Mouse (Mus musculus): Measurements from ENCODE around the gene Amy2a4. TPM values are rescaled to one million over a fixed set of nuclear protein-coding genes. Genes with fewer than 3 reads are reported as not detected.

The Amy2a4 gene
- not detected for polyA plus RNA-seq (2017; shearing (Covaris generic))

GRCm38 (mm10) chr3:113291349-113291748 lies at the start of gene Amy2a4:
Gene Amy2a4, minus strand, starts transcription at chr3:113291449.

GRCm38 (mm10) chr3:113323952-113324351 lies 32.7 kb upstream of the Amy2a4 start, which contains the start of gene Amy2a3:
Gene Amy2a3, minus strand, starts transcription at chr3:113324052.

GRCm38 (mm10) chr3:113258737-113259136 lies 32.5 kb downstream of the Amy2a4 start, which contains the start of gene Amy2a5:
Gene Amy2a5, minus strand, starts transcription at chr3:113258837.

Other genes with a start within 250 kb of the Amy2a4 start
- gene Amy2a5, start 32.6 kb downstream of the Amy2a4 start, polyA plus RNA-seq (2017; shearing (Covaris generic)), result under 1 TPM in 1 of 2 experiments, not detected in 1; 0.10 TPM
- gene Amy2a3, start 32.6 kb upstream of the Amy2a4 start, polyA plus RNA-seq (2017; shearing (Covaris generic)), result not detected
- not detected for gene Amy2a2, start 65.2 kb upstream of the Amy2a4 start, polyA plus RNA-seq (2017; shearing (Covaris generic))
- under 1 TPM in 1 of 2 experiments, not detected in 1; 0.60 TPM for gene Amy2a1, start 241.0 kb upstream of the Amy2a4 start, polyA plus RNA-seq (2017; shearing (Covaris generic))